Mouse (Mus musculus): ENCODE results near the gene Hist1h2be. TPM values are rescaled to one million over a fixed set of nuclear protein-coding genes. Genes with fewer than 3 reads are reported as not detected.
"Not testable (repeated sequence)": the region's sequence is repeated elsewhere in the genome, so short reads cannot be mapped to it uniquely, and the experiment has no call there.

Hist1h2be gene
- polyA plus RNA-seq, 1 experiment, result 1.8 TPM

DNA sequence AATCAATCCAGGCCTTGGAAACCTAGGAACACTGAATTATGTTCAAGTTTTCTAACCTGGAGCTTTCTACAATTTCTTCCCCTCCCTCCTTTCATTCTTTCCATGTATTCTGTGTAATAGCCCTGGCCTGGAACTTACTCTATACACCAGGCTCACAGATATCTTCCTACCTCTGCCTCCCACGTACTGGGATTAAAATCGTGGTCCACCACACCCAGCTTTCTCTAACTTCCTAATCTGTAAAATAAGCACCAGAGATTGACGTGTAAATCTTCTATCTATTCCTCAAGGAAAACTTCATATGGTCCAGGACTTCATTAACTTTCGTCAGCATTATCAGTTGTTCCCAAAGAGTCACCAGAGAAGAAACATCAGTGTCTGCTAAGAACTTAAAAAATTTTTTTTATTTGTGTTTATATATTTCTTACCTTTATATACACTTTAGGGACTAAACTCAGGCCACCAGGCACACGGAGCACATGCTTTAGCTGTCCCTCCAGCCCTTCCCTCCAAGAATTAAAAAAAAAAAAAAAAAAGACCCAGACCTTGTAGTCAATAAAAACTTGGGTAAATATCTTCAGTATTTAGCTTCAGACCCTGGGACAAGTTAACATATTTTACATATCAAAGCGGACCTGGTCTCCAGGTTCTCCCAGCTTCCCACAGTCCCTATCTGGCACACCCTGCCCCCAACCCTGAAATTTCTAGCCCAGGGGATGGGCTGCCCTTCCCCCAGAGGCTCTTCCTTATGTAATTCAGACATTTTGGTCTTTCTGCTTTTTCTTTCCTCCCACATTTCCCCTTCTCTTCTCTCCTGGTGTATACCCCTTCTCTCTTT is 38.5 kb downstream of the Hist1h2be start:
- H3K27ac ChIP-seq (ENCODE audit: insufficient read depth, low read depth, low read length), result peak overlapping the region; percentile 22

GRCm38 (mm10) chr13:23581408-23582218 is 39.3 kb downstream of the Hist1h2be start, which contains the start of gene Hist1h4d:
TSS of gene Hist1h4d (plus strand) at chr13:23581598.
- WGBS, result under 1% methylated on average over 43 of the region's 43 CpGs

More for the DNA sequence above, 38.5 kb downstream of the Hist1h2be start:
- WGBS, result 24% methylated on average over 6 of the region's 6 CpGs
- no peak for TF ChIP-seq CTCF (IDR thresholded peaks at IDR 0.05; ENCODE audit: extremely low read depth, insufficient read length, insufficient replicate concordance, low read depth, low read length)
- TF ChIP-seq POLR2A (IDR thresholded peaks at IDR 0.05; ENCODE audit: low read depth, low read length), result no peak
- Histone ChIP-seq H3K27me3 (ENCODE audit: control insufficient read depth, insufficient read depth, low read length) (no peaks in the 10 kb centered on the region), H3K4me3 (ENCODE audit: low read depth, low read length) (peak overlapping the region; percentile 18; the same call in 1 of the 2 replicates), H3K36me3 (ENCODE audit: control insufficient read depth, insufficient read depth, low read length) (no peaks in the 10 kb centered on the region), H3K4me1 (ENCODE audit: control insufficient read depth, insufficient read depth, insufficient read length, low read length) (peaks cover 2% of the 10 kb centered on the region; the same call in 1 of the 2 replicates)

DNA sequence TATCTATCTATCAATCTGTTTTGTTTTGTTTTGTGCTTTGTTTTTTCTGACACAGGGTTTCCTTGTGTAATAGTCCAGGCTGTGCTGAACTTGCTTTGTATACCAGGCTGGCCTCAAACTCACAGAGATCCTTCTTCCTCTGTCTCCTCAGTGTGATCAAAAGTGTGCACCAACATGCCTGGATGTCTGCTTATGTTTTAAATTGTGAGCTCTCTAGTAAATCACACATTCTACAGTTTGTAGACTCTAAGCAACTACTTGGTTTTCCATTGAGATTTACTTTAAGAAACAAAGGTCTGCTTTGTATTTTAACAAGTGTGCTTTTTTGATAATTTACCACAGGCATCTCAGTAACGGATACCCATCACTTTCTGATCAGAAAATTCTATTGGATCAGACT is 43.1 kb downstream of the Hist1h2be start:
- no peaks in the 10 kb centered on the region for H3K36me3 ChIP-seq (ENCODE audit: control insufficient read depth, insufficient read depth, low read length)
- 96% methylated on average over 1 of the region's 1 CpGs for WGBS
- no peak for TF ChIP-seq POLR2A (IDR thresholded peaks at IDR 0.05; ENCODE audit: low read depth, low read length)
- no peak for TF ChIP-seq CTCF (IDR thresholded peaks at IDR 0.05; ENCODE audit: extremely low read depth, insufficient read length, insufficient replicate concordance, low read depth, low read length)

More at GRCm38 (mm10) chr13:23581408-23582218, 39.3 kb downstream of the Hist1h2be start, which contains the start of gene Hist1h4d:
- Histone ChIP-seq H3K4me1 (ENCODE audit: control insufficient read depth, insufficient read depth, insufficient read length, low read length) (peaks cover 2% of the 10 kb centered on the region; the same call in 1 of the 2 replicates), H3K36me3 (ENCODE audit: control insufficient read depth, insufficient read depth, low read length) (no peaks in the 10 kb centered on the region), H3K27ac (ENCODE audit: insufficient read depth, low read depth, low read length) (peak within 1 kb of the TSS; percentile 22), H3K4me3 (ENCODE audit: low read depth, low read length) (peak within 1 kb of the TSS; percentile 64), H3K27me3 (ENCODE audit: control insufficient read depth, insufficient read depth, low read length) (no peaks in the 10 kb centered on the region)
- TF ChIP-seq POLR2A (IDR thresholded peaks at IDR 0.05; ENCODE audit: low read depth, low read length), result peak; percentile 98
- no peak for TF ChIP-seq CTCF (IDR thresholded peaks at IDR 0.05; ENCODE audit: extremely low read depth, insufficient read length, insufficient replicate concordance, low read depth, low read length)

DNA sequence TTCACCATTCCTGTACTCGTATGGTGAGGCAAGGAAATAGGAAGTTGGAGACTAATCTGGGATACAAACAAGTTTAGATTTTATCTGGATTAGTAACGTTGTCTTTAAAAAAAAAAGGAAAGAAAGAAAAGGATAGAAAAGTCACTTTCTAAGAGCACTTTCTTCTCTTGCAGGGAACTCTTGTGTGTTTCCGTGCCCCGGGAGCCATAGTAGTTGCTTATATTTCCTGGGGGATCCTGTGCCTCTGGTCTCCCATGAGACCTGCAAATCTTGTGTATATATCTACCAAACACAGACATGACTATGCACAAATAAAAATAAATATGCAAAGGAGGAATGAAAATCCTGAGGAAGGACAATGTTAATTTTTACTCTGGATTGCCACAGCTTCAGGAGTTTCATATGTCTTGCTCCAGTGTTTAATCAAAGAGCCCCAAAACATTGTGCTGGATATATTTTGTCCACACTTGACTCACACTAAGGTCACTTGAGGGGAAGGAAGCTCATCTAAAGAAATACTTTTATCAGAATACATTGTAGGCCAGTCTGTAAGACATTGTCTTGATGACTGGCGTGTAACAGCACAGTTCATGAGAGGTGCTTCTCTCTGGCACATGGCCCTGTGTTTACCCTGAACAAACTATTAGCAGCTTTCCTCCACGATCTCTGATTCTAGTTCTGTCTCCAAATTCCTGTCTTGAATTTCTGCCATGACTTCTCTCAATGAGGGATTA is 43.9 kb downstream of the Hist1h2be start:
- Histone ChIP-seq H3K36me3 (ENCODE audit: control insufficient read depth, insufficient read depth, low read length) (no peaks in the 10 kb centered on the region), H3K4me3 (ENCODE audit: low read depth, low read length) (no peak overlapping the region), H3K27me3 (ENCODE audit: control insufficient read depth, insufficient read depth, low read length) (no peaks in the 10 kb centered on the region), H3K27ac (ENCODE audit: insufficient read depth, low read depth, low read length) (no peak overlapping the region), H3K4me1 (ENCODE audit: control insufficient read depth, insufficient read depth, insufficient read length, low read length) (no peaks in the 10 kb centered on the region)
- TF ChIP-seq CTCF (IDR thresholded peaks at IDR 0.05; ENCODE audit: extremely low read depth, insufficient read length, insufficient replicate concordance, low read depth, low read length), result no peak
- 49% methylated on average over 6 of the region's 6 CpGs for WGBS

More for the DNA sequence above, 43.1 kb downstream of the Hist1h2be start:
- H3K4me1 ChIP-seq (ENCODE audit: control insufficient read depth, insufficient read depth, insufficient read length, low read length), result no peaks in the 10 kb centered on the region
- H3K27ac ChIP-seq (ENCODE audit: insufficient read depth, low read depth, low read length), result no peak overlapping the region
- no peaks in the 10 kb centered on the region for H3K27me3 ChIP-seq (ENCODE audit: control insufficient read depth, insufficient read depth, low read length)
- H3K4me3 ChIP-seq (ENCODE audit: low read depth, low read length), result no peak overlapping the region

DNA sequence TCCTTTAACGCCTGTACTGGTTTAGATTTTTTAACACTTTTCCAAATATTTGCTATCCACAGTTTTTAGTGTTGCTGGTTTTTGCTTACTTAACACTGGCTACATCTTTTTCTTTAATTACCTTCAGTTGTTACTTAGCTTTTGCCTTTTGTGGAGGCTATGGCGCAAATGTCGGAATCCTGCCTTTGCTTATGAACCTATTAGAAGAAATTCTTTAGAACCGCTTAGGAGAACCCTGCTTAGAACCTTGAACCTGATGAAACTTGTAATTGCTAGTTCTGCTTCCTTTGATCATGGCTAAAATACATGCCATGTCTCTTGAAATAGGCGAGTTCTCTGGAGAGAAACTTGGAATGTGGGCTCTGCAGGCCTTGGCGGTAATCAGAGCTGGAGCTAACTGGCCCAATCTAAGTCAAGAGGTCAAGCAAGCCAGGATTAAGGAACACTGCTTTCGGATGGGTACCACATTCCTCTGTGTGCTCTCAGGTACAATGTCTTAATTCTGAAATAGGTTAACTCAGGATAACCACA is 44.5 kb downstream of the Hist1h2be start:
- peak overlapping the region; percentile 73 for H3K4me3 ChIP-seq (ENCODE audit: low read depth, low read length)
- H3K27me3 ChIP-seq (ENCODE audit: control insufficient read depth, insufficient read depth, low read length), result no peaks in the 10 kb centered on the region
- no peaks in the 10 kb centered on the region for H3K4me1 ChIP-seq (ENCODE audit: control insufficient read depth, insufficient read depth, insufficient read length, low read length)
- 33% methylated on average over 7 of the region's 7 CpGs for WGBS
- no peaks in the 10 kb centered on the region for H3K36me3 ChIP-seq (ENCODE audit: control insufficient read depth, insufficient read depth, low read length)
- no peak overlapping the region for H3K27ac ChIP-seq (ENCODE audit: insufficient read depth, low read depth, low read length)
- TF ChIP-seq POLR2A (IDR thresholded peaks at IDR 0.05; ENCODE audit: low read depth, low read length), result no peak

DNA sequence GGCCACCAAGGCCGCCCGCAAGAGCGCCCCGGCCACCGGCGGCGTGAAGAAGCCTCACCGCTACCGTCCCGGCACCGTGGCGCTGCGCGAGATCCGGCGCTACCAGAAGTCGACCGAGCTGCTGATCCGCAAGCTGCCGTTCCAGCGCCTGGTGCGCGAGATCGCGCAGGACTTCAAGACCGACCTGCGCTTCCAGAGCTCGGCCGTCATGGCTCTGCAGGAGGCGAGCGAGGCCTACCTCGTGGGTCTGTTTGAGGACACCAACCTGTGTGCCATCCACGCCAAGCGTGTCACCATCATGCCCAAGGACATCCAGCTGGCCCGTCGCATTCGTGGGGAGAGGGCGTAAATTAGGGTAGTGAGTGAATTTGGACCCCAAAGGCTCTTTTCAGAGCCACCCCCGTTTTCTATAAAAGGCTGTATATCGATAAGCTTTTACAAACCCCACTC is 45.0 kb downstream of the Hist1h2be start:
- not testable (repeated sequence) for H3K27me3 ChIP-seq (ENCODE audit: control insufficient read depth, insufficient read depth, low read length); H3K36me3 ChIP-seq (ENCODE audit: control insufficient read depth, insufficient read depth, low read length); H3K4me1 ChIP-seq (ENCODE audit: control insufficient read depth, insufficient read depth, insufficient read length, low read length)
- WGBS, result 1% methylated on average over 19 of the region's 40 CpGs
- H3K4me3 ChIP-seq (ENCODE audit: low read depth, low read length), result peak overlapping the region; percentile 73
- TF ChIP-seq POLR2A (IDR thresholded peaks at IDR 0.05; ENCODE audit: low read depth, low read length), result 0 out of 2 replicates have a peak, but pooled peaks have one; percentile 14
- peak overlapping the region; percentile 52 for H3K27ac ChIP-seq (ENCODE audit: insufficient read depth, low read depth, low read length)

Measured in small intestine, adult 2 months (tissue).